Mouse (Mus musculus) adrenal gland, adult 8-10 months (tissue): ENCODE data around the gene Morn1. TPM values are rescaled to one million over a fixed set of nuclear protein-coding genes. Genes with fewer than 3 reads are reported as not detected.

Source experiments
- DNase-seq: peaks from one replicate; pipeline ENCODE4 v3.0.0; 2022
- total RNA-seq, 4 experiments: library from RNA; stranded (reverse); gene quantifications; 2 replicates each; pipeline ENCODE4 v1.2.4; 2022

The Morn1 gene
- 10 to 100 TPM in 2 of 4 experiments, 1 to 10 TPM in 2; 7.9 to 17.0 (median 12.8) TPM for total RNA-seq

- peak; percentile 99 for DNase-seq
Measured at GRCm38 (mm10) chr4:155086108-155087024, at the start of gene Morn1, which contains the start of gene Rer1. Gene Morn1 (plus strand): TSS chr4:155086577. Gene Rer1 (minus strand): TSS chr4:155086382.

- no peak for DNase-seq
Measured at GRCm38 (mm10) chr4:155040197-155040596, 46.2 kb upstream of the Morn1 start.

- no peak for DNase-seq
Measured at GRCm38 (mm10) chr4:155040696-155041095, 45.7 kb upstream of the Morn1 start.

- no peak for DNase-seq
Measured at GRCm38 (mm10) chr4:155042606-155043288, 43.6 kb upstream of the Morn1 start.

- no peak for DNase-seq
Measured at GRCm38 (mm10) chr4:155043289-155043625, 43.1 kb upstream of the Morn1 start.

GRCm38 (mm10) chr4:155046636-155047035, 39.7 kb upstream of the Morn1 start:
- no peak for DNase-seq

- no peak for DNase-seq
Measured at GRCm38 (mm10) chr4:155050116-155050515, 36.3 kb upstream of the Morn1 start.

- DNase-seq, result no peak
Measured at GRCm38 (mm10) chr4:155056724-155057123, 29.7 kb upstream of the Morn1 start, which contains the start of gene Plch2. Gene Plch2 (minus strand): TSS chr4:155056784.

GRCm38 (mm10) chr4:155058325-155058724, 28.1 kb upstream of the Morn1 start:
- DNase-seq, result no peak

- no peak for DNase-seq
Measured at GRCm38 (mm10) chr4:155063895-155064294, 22.5 kb upstream of the Morn1 start.

GRCm38 (mm10) chr4:155064474-155064873, 21.9 kb upstream of the Morn1 start:
- no peak for DNase-seq

GRCm38 (mm10) chr4:155065970-155066833, 20.2 kb upstream of the Morn1 start:
- DNase-seq, result peak; percentile 79

- peak; percentile 96 for DNase-seq
Measured at GRCm38 (mm10) chr4:155066834-155067522, 19.4 kb upstream of the Morn1 start, which contains the start of gene Pex10. Gene Pex10 (plus strand): TSS chr4:155067016.

GRCm38 (mm10) chr4:155068357-155068972, 17.9 kb upstream of the Morn1 start:
- DNase-seq, result no peak

- no peak for DNase-seq
Measured at GRCm38 (mm10) chr4:155069191-155069590, 17.2 kb upstream of the Morn1 start.

- DNase-seq, result no peak
Measured at GRCm38 (mm10) chr4:155070199-155070598, 16.2 kb upstream of the Morn1 start.

GRCm38 (mm10) chr4:155070921-155071320, 15.5 kb upstream of the Morn1 start:
- no peak for DNase-seq

- DNase-seq, result no peak
Measured at GRCm38 (mm10) chr4:155074418-155074817, 12.0 kb upstream of the Morn1 start.

GRCm38 (mm10) chr4:155075137-155075536, 11.2 kb upstream of the Morn1 start:
- no peak for DNase-seq

GRCm38 (mm10) chr4:155075813-155076212, 10.6 kb upstream of the Morn1 start:
- no peak for DNase-seq

GRCm38 (mm10) chr4:155076677-155077076, 9.7 kb upstream of the Morn1 start:
- DNase-seq, result no peak
